Mouse (Mus musculus) retina, postnatal 1 day (tissue): Measurements from ENCODE around the gene Oma1.

Experiments used
- DNase-seq: peaks from one replicate; pipeline ENCODE4 v3.0.0-alpha.2; 2012

Oma1 gene

GRCm38 (mm10) chr4:103358941-103359448 is 45.4 kb downstream of the Oma1 start:
- DNase-seq, result no peak

GRCm38 (mm10) chr4:103382171-103382570 is 68.6 kb downstream of the Oma1 start:
- no peak for DNase-seq

GRCm38 (mm10) chr4:103385031-103385430 is 71.4 kb downstream of the Oma1 start:
- no peak for DNase-seq

GRCm38 (mm10) chr4:103385835-103386787 is 72.5 kb downstream of the Oma1 start:
- no peak for DNase-seq

- no peak for DNase-seq
These were observed 73.7 kb downstream of the Oma1 start for GRCm38 (mm10) chr4:103387292-103387691.

- DNase-seq, result no peak
These were observed 75.0 kb downstream of the Oma1 start for GRCm38 (mm10) chr4:103388530-103389178.

- no peak for DNase-seq
These were observed 76.0 kb downstream of the Oma1 start for GRCm38 (mm10) chr4:103389583-103389982.

GRCm38 (mm10) chr4:103390499-103390898 is 76.9 kb downstream of the Oma1 start:
- DNase-seq, result no peak

GRCm38 (mm10) chr4:103395066-103395465 is 81.5 kb downstream of the Oma1 start:
- DNase-seq, result no peak

- no peak for DNase-seq
These were observed 82.3 kb downstream of the Oma1 start for GRCm38 (mm10) chr4:103395905-103396304.

- DNase-seq, result no peak
These were observed 83.3 kb downstream of the Oma1 start for GRCm38 (mm10) chr4:103396876-103397275.

- peak; percentile 53 for DNase-seq
These were observed 89.0 kb downstream of the Oma1 start for GRCm38 (mm10) chr4:103402581-103402980.

- no peak for DNase-seq
These were observed 91.7 kb downstream of the Oma1 start for GRCm38 (mm10) chr4:103405321-103405720.

GRCm38 (mm10) chr4:103410217-103410799 is 96.7 kb downstream of the Oma1 start:
- DNase-seq, result peak; percentile 25
